Mouse (Mus musculus) CH12.LX (cell line): Measurements from ENCODE around the gene Edem2. TPM values are rescaled to one million over a fixed set of nuclear protein-coding genes. Genes with fewer than 3 reads are reported as not detected.

Experiments
- DNase-seq: peaks from one replicate; pipeline ENCODE4 v3.0.0-alpha.2; 2013; ENCODE audit errors: extremely low read depth
- H3K27ac ChIP-seq: 2 replicates; pipeline ENCODE4 v1.5.1; 2012; ENCODE audit warnings: low read depth, mild to moderate bottlenecking, control low read depth, moderate library complexity; ENCODE audit not compliant: insufficient read depth
- H3K27me3 ChIP-seq: replicated peaks from 2 replicates; pipeline ENCODE3; 2012; ENCODE audit warnings: inconsistent platforms
- H3K36me3 ChIP-seq, 2 experiments: replicated peaks in 1 of 2; 2 replicates each; pipeline versions ENCODE3 to v1.6.1; 2012; ENCODE audit warnings: inconsistent platforms in 1 of 2, low read length in 1 of 2, mild to moderate bottlenecking in 1 of 2, mixed read lengths in 1 of 2, moderate library complexity in 1 of 2; ENCODE audit not compliant: control insufficient read depth in 1 of 2, insufficient read depth in 1 of 2
- H3K4me1 ChIP-seq, 2 experiments: 2 replicates each; pipeline ENCODE4 v1.6.1; 2012; ENCODE audit warnings: inconsistent platforms in 1 of 2, moderate library complexity in 1 of 2; ENCODE audit not compliant: insufficient read depth in 2 of 2, control insufficient read depth in 1 of 2
- H3K4me2 ChIP-seq: 2 replicates; pipeline ENCODE4 v1.6.1; 2012; ENCODE audit warnings: low read depth, mild to moderate bottlenecking, control low read depth; ENCODE audit not compliant: poor library complexity, insufficient read depth, severe bottlenecking
- H3K4me3 ChIP-seq, 3 experiments: fragments of 150-350 bp in 1 of 3; sonication (generic) in 1 of 3; replicated peaks in 1 of 3; 2 replicates each; pipeline versions ENCODE3 to v1.5.1; 2011 to 2012; ENCODE audit warnings: low read depth in 2 of 3, low read length in 2 of 3, mild to moderate bottlenecking in 2 of 3, moderate library complexity in 2 of 3, control low read depth in 1 of 3, improper control_type of control experiment in 1 of 3, inconsistent platforms in 1 of 3, mixed read lengths in 1 of 3; ENCODE audit not compliant: poor library complexity in 1 of 3
- H3K79me2 ChIP-seq: replicated peaks from 2 replicates; pipeline ENCODE4 v1.6.1; 2012; ENCODE audit warnings: mild to moderate bottlenecking, moderate library complexity; ENCODE audit not compliant: control insufficient read depth, poor library complexity, insufficient read depth, severe bottlenecking; ENCODE audit errors: extremely low read depth
- H3K9ac ChIP-seq: 2 replicates; pipeline ENCODE4 v1.6.1; 2012; ENCODE audit warnings: low read depth, mild to moderate bottlenecking, control low read depth, moderate library complexity; ENCODE audit not compliant: insufficient read depth
- H3K9me3 ChIP-seq: replicated peaks from 2 replicates; pipeline ENCODE3; 2012; ENCODE audit warnings: low read length, inconsistent platforms, mixed read lengths
- CHD2 ChIP-seq: IDR thresholded peaks from 2 replicates; pipeline ENCODE4 v1.6.1; 2011; ENCODE audit warnings: low read length, improper control_type of control experiment
- CTCF ChIP-seq, 2 experiments: IDR thresholded peaks in 1 of 2; conservative IDR thresholded peaks in 1 of 2; 2 replicates each; pipeline ENCODE4 v1.5.1; 2011 to 2012; ENCODE audit warnings: low read depth in 2 of 2, low read length in 2 of 2, improper control_type of control experiment in 1 of 2, inconsistent platforms in 1 of 2, mild to moderate bottlenecking in 1 of 2, moderate library complexity in 1 of 2
- E2F4 ChIP-seq: IDR thresholded peaks from 2 replicates; pipeline ENCODE4 v1.6.1; 2011; ENCODE audit warnings: low read depth, low read length, improper control_type of control experiment; ENCODE audit not compliant: insufficient replicate concordance
- ELF1 ChIP-seq: IDR thresholded peaks from 2 replicates; pipeline ENCODE4 v1.6.1; 2014; ENCODE audit warnings: low read depth, mild to moderate bottlenecking, inconsistent platforms, low read length, improper control_type of control experiment
- GABPA ChIP-seq: IDR thresholded peaks from 2 replicates; pipeline ENCODE4 v1.6.1; 2012; ENCODE audit warnings: low read depth, low read length, improper control_type of control experiment, inconsistent platforms; ENCODE audit not compliant: insufficient replicate concordance
- HCFC1 ChIP-seq: IDR thresholded peaks from 2 replicates; pipeline ENCODE4 v1.6.1; 2012; ENCODE audit warnings: low read depth, mild to moderate bottlenecking, inconsistent platforms, low read length, improper control_type of control experiment
- IRF4 ChIP-seq: IDR thresholded peaks from 2 replicates; pipeline ENCODE4 v1.6.1; 2014; ENCODE audit warnings: low read depth, mild to moderate bottlenecking, inconsistent platforms, low read length, improper control_type of control experiment
- JUN ChIP-seq: IDR thresholded peaks from 2 replicates; pipeline ENCODE4 v1.6.1; 2011; ENCODE audit warnings: low read depth, mild to moderate bottlenecking, low read length, improper control_type of control experiment, moderate library complexity; ENCODE audit not compliant: insufficient read depth
- KAT2A ChIP-seq: IDR thresholded peaks from 2 replicates; pipeline ENCODE4 v1.6.1; 2012; ENCODE audit warnings: low read length, improper control_type of control experiment, inconsistent platforms; ENCODE audit not compliant: insufficient replicate concordance
- MAFK ChIP-seq: IDR thresholded peaks from 2 replicates; pipeline ENCODE4 v1.6.1; 2011; ENCODE audit warnings: low read length, improper control_type of control experiment; ENCODE audit not compliant: insufficient replicate concordance
- MAX ChIP-seq: IDR thresholded peaks from 2 replicates; pipeline ENCODE4 v1.6.1; 2011; ENCODE audit warnings: low read length, improper control_type of control experiment
- MAZ ChIP-seq: IDR thresholded peaks from 2 replicates; pipeline ENCODE4 v1.6.1; 2012; ENCODE audit warnings: low read depth, mild to moderate bottlenecking, inconsistent platforms, low read length, improper control_type of control experiment, moderate library complexity
- MXI1 ChIP-seq: IDR thresholded peaks from 2 replicates; pipeline ENCODE4 v1.6.1; 2011; ENCODE audit warnings: mild to moderate bottlenecking, low read depth, low read length, improper control_type of control experiment
- MYC ChIP-seq: IDR thresholded peaks from 2 replicates; pipeline ENCODE4 v1.6.1; 2011; ENCODE audit warnings: low read depth, mild to moderate bottlenecking, improper control_type of control experiment, low read length
- NELFE ChIP-seq: IDR thresholded peaks from 2 replicates; pipeline ENCODE4 v1.6.1; 2011; ENCODE audit warnings: low read depth, low read length, improper control_type of control experiment
- NRF1 ChIP-seq: IDR thresholded peaks from 2 replicates; pipeline ENCODE4 v1.6.1; 2014; ENCODE audit warnings: low read depth, mild to moderate bottlenecking, inconsistent platforms, low read length, improper control_type of control experiment, moderate library complexity
- PAX5 ChIP-seq: IDR thresholded peaks from 2 replicates; pipeline ENCODE4 v1.6.1; 2012; ENCODE audit warnings: low read length, inconsistent platforms, mixed read lengths
- POLR2A ChIP-seq: IDR thresholded peaks from 2 replicates; pipeline ENCODE4 v1.6.1; 2011; ENCODE audit warnings: low read depth, mild to moderate bottlenecking, improper control_type of control experiment, low read length
- POLR2AphosphoS2 ChIP-seq: IDR thresholded peaks from 2 replicates; pipeline ENCODE4 v1.6.1; 2011; ENCODE audit warnings: low read depth, low read length, improper control_type of control experiment
- RAD21 ChIP-seq: IDR thresholded peaks from 2 replicates; pipeline ENCODE4 v1.6.1; 2011; ENCODE audit warnings: low read depth, mild to moderate bottlenecking, low read length, improper control_type of control experiment, moderate library complexity
- RCOR1 ChIP-seq: conservative IDR thresholded peaks from 2 replicates; pipeline ENCODE4 v1.6.1; 2012; ENCODE audit warnings: low read depth, mild to moderate bottlenecking, inconsistent platforms, low read length, improper control_type of control experiment
- SIN3A ChIP-seq: IDR thresholded peaks from 2 replicates; pipeline ENCODE4 v1.6.1; 2012; ENCODE audit warnings: low read length, improper control_type of control experiment, inconsistent platforms
- TBP ChIP-seq: conservative IDR thresholded peaks from 2 replicates; pipeline ENCODE4 v1.6.1; 2011; ENCODE audit warnings: low read depth, low read length, improper control_type of control experiment
- UBTF ChIP-seq: IDR thresholded peaks from 2 replicates; pipeline ENCODE4 v1.6.1; 2012; ENCODE audit warnings: low read depth, mild to moderate bottlenecking, inconsistent platforms, low read length, improper control_type of control experiment, moderate library complexity
- USF1 ChIP-seq: IDR thresholded peaks from 2 replicates; pipeline ENCODE4 v1.6.1; 2014; ENCODE audit warnings: low read depth, mild to moderate bottlenecking, inconsistent platforms, low read length, improper control_type of control experiment
- ZC3H11A ChIP-seq: IDR thresholded peaks from 2 replicates; pipeline ENCODE4 v1.6.1; 2012; ENCODE audit warnings: low read depth, mild to moderate bottlenecking, inconsistent platforms, low read length, improper control_type of control experiment
- ZKSCAN1 ChIP-seq: IDR thresholded peaks from 2 replicates; pipeline ENCODE4 v1.6.1; 2012; ENCODE audit warnings: low read depth, inconsistent platforms, low read length, improper control_type of control experiment, borderline replicate concordance
- ZMIZ1 ChIP-seq: IDR thresholded peaks from 2 replicates; pipeline ENCODE4 v1.6.1; 2012; ENCODE audit warnings: low read depth, mild to moderate bottlenecking, inconsistent platforms, low read length, improper control_type of control experiment
- ZNF384 ChIP-seq: IDR thresholded peaks from 2 replicates; pipeline ENCODE4 v1.6.1; 2012; ENCODE audit warnings: low read depth, low read length, improper control_type of control experiment, inconsistent platforms
- dilution Hi-C: fragments of 300-500 bp; cut with MboI; formaldehyde crosslinking; loops from 2 replicates; pipeline ENCODE4 v1.14.3; 2020; ENCODE audit warnings: low sequenced_read_pairs; ENCODE audit not compliant: extremely low pct_unique_long_range_greater_than_20kb, extremely low pct_ligation_motif_present
- in situ Hi-C: fragments of 300-500 bp; cut with MboI; formaldehyde crosslinking; loops from 3 replicates; pipeline ENCODE4 v1.14.3; 2019; ENCODE audit warnings: low sequenced_read_pairs, low pct_ligation_motif_present, low pct_unique_long_range_greater_than_20kb, mixed read lengths
- polyA plus RNA-seq: library from polyadenylated mRNA; unstranded; fragments of >175 nt; gene quantifications from 2 replicates; pipeline ENCODE4 v1.2.1, GENCODE M21; 2012; ENCODE audit warnings: low read depth; ENCODE audit not compliant: insufficient read length
- total RNA-seq, 2 experiments: library from RNA; depleted of rRNA; stranded (reverse); fragments of 300-350 nt in 1 of 2; fragments of >200 nt in 1 of 2; gene quantifications; 2 replicates each; pipeline ENCODE4 v1.2.3; 2012 to 2014

Gene Edem2
- total and polyA plus RNA-seq, 3 experiments = 42.5 to 71.8 (median 48.7) TPM

DNA sequence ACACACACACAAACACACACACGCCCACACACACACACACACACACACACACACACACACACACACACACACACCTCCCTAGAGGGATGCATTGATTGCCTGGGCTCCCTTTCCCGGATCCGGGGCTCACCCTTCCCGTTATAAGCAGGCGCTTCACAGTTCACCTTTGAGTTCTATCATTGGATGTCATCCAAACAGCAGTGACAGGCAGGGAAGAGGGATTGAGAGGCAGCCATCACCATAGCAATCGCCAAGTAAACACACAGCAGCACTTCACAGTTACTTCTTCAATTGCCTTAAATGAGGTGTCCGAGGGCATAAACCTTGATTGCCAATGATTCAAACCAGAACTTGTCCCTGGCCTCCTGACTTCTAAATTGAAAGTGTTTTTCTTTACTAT lies 49.8 kb upstream of the Edem2 start:
- in situ Hi-C loops (no loop called here), dilution Hi-C loops (no loop called here)
- H3K4me1 ChIP-seq = peaks cover 5 to 6% of the 10 kb centered on the region in 2 experiments
- no peak overlapping the region for H3K4me2 ChIP-seq
- H3K9ac ChIP-seq = no peak overlapping the region; the same call in 1 of the 2 replicates
- peaks cover 5% of the 10 kb centered on the region for H3K9me3 ChIP-seq
- peaks cover 55% of the 10 kb centered on the region for H3K27me3 ChIP-seq
- no peak overlapping the region for H3K27ac ChIP-seq
- H3K36me3 ChIP-seq = no peaks in the 10 kb centered on the region
- no peaks in the 10 kb centered on the region for H3K79me2 ChIP-seq
- TF ChIP-seq TBP = no peak
- no peak for TF ChIP-seq JUN
- no peak for TF ChIP-seq SIN3A
- no peak for TF ChIP-seq ELF1
- TF ChIP-seq NRF1 = no peak
- no peak for TF ChIP-seq MAFK
- TF ChIP-seq POLR2A = no peak
- no peak for TF ChIP-seq MAZ
- TF ChIP-seq GABPA = no peak
- TF ChIP-seq ZKSCAN1 = no peak
- no peak for TF ChIP-seq IRF4
- TF ChIP-seq NELFE = no peak
- TF ChIP-seq ZC3H11A = no peak
- no peak for TF ChIP-seq USF1
- no peak for TF ChIP-seq KAT2A
- no peak for TF ChIP-seq UBTF
- no peak for TF ChIP-seq HCFC1
- TF ChIP-seq POLR2AphosphoS2 = no peak
- TF ChIP-seq RAD21 = no peak
- H3K4me3 ChIP-seq = no peak overlapping the region
- DNase-seq = no peak

DNA sequence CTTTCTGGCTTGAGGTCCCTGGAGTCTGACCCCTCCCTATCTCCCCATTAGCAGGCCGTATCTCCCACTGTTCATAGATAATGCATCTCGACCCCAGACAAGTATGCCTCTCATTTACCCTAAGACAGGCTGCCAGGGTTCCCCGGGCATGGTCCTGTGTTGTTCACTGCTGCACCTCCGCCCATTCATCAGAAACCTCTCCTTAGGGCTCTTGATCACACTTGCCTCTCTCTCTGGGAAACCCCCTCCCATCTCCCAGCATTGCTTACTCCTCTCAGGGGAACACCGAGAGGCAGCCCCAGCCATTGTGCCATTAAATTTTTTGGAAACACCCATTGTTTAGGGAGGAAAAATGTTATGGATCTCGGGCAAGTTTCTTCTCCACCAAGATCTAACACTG lies 48.7 kb upstream of the Edem2 start:
- Histone ChIP-seq H3K36me3 (no peaks in the 10 kb centered on the region), H3K27ac (no peak overlapping the region), H3K79me2 (no peaks in the 10 kb centered on the region), H3K4me2 (no peak overlapping the region), H3K4me3 (no peak overlapping the region), H3K4me1 (peaks cover 5 to 6% of the 10 kb centered on the region in 2 experiments), H3K9ac (no peak overlapping the region), H3K27me3 (peaks cover 62% of the 10 kb centered on the region), H3K9me3 (peaks cover 5% of the 10 kb centered on the region)
- TF ChIP-seq ZNF384 = no peak
- no peak for TF ChIP-seq MXI1
- TF ChIP-seq NRF1 = no peak
- no peak for TF ChIP-seq SIN3A
- no peak for TF ChIP-seq RCOR1
- no peak for TF ChIP-seq CTCF (conservative IDR thresholded peaks at IDR 0.05 in 1 of 2, IDR thresholded peaks at IDR 0.05 in 1 of 2; ENCODE audit: low read depth in 2 of 2, low read length in 2 of 2)
- TF ChIP-seq POLR2AphosphoS2 = no peak
- TF ChIP-seq JUN = no peak
- TF ChIP-seq ZKSCAN1 = no peak
- TF ChIP-seq ZMIZ1 = no peak
- no peak for TF ChIP-seq MAX
- TF ChIP-seq MYC = no peak
- no peak for TF ChIP-seq CHD2
- no peak for TF ChIP-seq MAZ
- TF ChIP-seq PAX5 = no peak
- no peak for TF ChIP-seq TBP
- no peak for TF ChIP-seq E2F4
- dilution Hi-C loops (no loop called here), in situ Hi-C loops (no loop called here)
- DNase-seq = no peak
